Mouse (Mus musculus): ENCODE measurements around the gene Rasd1. TPM values are rescaled to one million over a fixed set of nuclear protein-coding genes. Genes with fewer than 3 reads are reported as not detected.
A peak's percentile ranks its signal among the peaks of the same experiment; 100 is the strongest.

The Rasd1 gene
- polyA plus RNA-seq, 1 experiment from 2014 or later, result 1.3 TPM

DNA sequence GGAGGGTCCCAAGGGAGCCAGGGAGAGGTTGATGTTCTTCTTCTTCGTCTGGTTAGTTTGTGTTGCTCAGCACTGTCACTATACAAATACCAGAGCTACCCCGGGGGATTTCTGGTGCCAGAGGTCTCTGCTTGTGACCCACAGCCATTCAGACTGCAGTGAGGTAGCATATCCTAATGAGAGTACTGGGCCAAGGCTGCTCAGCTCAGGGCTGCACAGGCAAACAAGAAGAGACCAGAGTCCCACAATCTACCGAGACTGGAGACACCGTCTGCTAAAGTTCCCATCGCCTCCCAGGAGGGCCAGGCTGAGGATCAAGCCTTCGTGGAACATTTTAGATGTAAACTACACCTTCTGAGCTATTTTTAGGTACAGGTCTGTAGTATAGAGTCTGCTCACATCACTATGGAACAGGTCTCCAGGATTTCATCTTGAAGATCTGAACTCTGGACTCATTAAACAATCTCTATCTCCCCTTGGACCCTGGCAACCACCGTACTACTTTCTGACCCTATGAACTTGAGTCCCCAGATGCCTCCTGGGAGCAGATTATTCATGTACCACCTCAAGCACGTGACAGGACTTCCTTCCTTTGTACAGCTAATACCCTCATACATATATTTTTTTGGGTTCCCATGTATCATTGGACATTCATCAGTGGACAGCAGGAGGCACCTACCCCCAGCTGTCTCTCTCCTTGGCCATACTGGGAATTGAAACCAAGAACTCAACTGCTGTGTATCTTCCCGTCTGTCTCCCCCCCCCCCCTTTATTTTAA is 32.0 kb downstream of the Rasd1 start:
- DNase-seq (ENCODE audit: low spot score) (no peak), ATAC-seq (ENCODE audit: low FRiP score, low TSS enrichment) (no peak)
- TF ChIP-seq EP300 (optimal IDR thresholded peaks at IDR 0.05), result no peak
- TF ChIP-seq CTCF (IDR thresholded peaks at IDR 0.05; ENCODE audit: low read depth), result no peak
- 51% methylated on average over 9 of the region's 9 CpGs for WGBS
- Histone ChIP-seq H3K27me3 (ENCODE audit: control insufficient read depth, insufficient read depth, low read length) (no peaks in the 10 kb centered on the region), H3K9ac (ENCODE audit: low read length) (no peak overlapping the region), H3K4me2 (replicated peaks; ENCODE audit: low read depth) (no peak overlapping the region), H3K4me3 (ENCODE audit: low read depth, low read length) (no peak overlapping the region), H3K27ac (replicated peaks) (no peak overlapping the region), H3K9me3 (ENCODE audit: control insufficient read depth, low read length) (no peaks in the 10 kb centered on the region), H3K4me1 (replicated peaks; ENCODE audit: control insufficient read depth, insufficient read depth) (no peaks in the 10 kb centered on the region), H3K36me3 (ENCODE audit: control insufficient read depth, insufficient read depth, low read length) (no peaks in the 10 kb centered on the region)

DNA sequence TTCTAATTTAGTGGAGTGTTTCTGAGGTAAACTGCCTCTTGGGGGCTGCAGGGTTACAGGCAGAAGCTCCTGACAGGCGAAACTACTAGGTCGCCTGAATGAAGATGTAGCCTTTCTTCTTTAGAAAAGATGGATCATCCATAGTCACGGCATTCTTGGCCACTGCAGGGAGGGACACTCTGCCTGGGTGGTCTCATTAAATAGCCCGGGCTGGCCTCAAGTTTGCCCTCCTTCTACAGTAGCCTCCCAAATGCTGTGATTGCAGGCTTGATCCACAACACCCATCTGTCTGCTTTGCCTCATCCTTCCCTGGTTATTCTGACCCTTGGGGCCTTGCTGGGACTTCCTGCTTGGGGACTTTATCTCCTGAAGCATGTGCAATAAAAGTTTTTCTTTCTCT is 34.7 kb downstream of the Rasd1 start:
- DNase-seq (ENCODE audit: low spot score), result no peak
- WGBS, result 52% methylated on average over 4 of the region's 4 CpGs
- no peak overlapping the region for H3K4me2 ChIP-seq (replicated peaks; ENCODE audit: low read depth)
- no peak overlapping the region for H3K9ac ChIP-seq (ENCODE audit: low read length)
- H3K4me1 ChIP-seq (replicated peaks; ENCODE audit: control insufficient read depth, insufficient read depth), result no peaks in the 10 kb centered on the region
- no peak overlapping the region for H3K27ac ChIP-seq (replicated peaks)
- no peaks in the 10 kb centered on the region for H3K27me3 ChIP-seq (ENCODE audit: control insufficient read depth, insufficient read depth, low read length)
- no peaks in the 10 kb centered on the region for H3K36me3 ChIP-seq (ENCODE audit: control insufficient read depth, insufficient read depth, low read length)
- no peak overlapping the region for H3K4me3 ChIP-seq (ENCODE audit: low read depth, low read length)
- TF ChIP-seq CTCF (IDR thresholded peaks at IDR 0.05; ENCODE audit: low read depth) (no peak), EP300 (optimal IDR thresholded peaks at IDR 0.05) (no peak)
- ATAC-seq (ENCODE audit: low FRiP score, low TSS enrichment), result no peak
- no peaks in the 10 kb centered on the region for H3K9me3 ChIP-seq (ENCODE audit: control insufficient read depth, low read length)

DNA sequence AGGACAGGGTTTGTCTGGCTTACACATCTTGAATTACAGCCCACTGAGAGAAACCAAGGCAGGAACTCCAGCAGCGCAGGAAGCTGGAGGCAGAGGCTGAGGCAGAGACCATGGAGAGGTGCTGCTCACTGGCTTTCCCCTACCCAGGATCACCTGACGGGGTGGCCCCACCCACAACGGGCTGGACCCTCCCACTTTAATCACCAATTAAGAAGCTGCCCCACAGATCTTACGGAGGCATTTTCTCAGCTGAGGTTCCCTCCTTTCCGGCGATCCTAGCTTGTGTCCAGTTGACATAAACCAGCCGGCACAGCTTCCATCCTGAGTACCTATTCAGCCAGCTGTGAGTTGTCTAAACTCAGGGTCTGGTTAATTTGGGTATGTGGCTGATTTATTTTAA is 43.5 kb downstream of the Rasd1 start:
- TF ChIP-seq CTCF (IDR thresholded peaks at IDR 0.05; ENCODE audit: low read depth), result no peak
- TF ChIP-seq EP300 (optimal IDR thresholded peaks at IDR 0.05), result no peak
- WGBS, result 26% methylated on average over 7 of the region's 7 CpGs
- Histone ChIP-seq H3K9ac (ENCODE audit: low read length) (peak overlapping the region; percentile 23; the same call in 1 of the 2 replicates), H3K9me3 (ENCODE audit: control insufficient read depth, low read length) (no peaks in the 10 kb centered on the region), H3K4me3 (ENCODE audit: low read depth, low read length) (peak overlapping the region; percentile 15; the same call in 1 of the 2 replicates), H3K36me3 (ENCODE audit: control insufficient read depth, insufficient read depth, low read length) (no peaks in the 10 kb centered on the region), H3K27ac (replicated peaks) (no peak overlapping the region), H3K4me1 (replicated peaks; ENCODE audit: control insufficient read depth, insufficient read depth) (no peaks in the 10 kb centered on the region), H3K4me2 (replicated peaks; ENCODE audit: low read depth) (peak overlapping the region; percentile 38), H3K27me3 (ENCODE audit: control insufficient read depth, insufficient read depth, low read length) (no peaks in the 10 kb centered on the region)
- peak; percentile 74 for DNase-seq (ENCODE audit: low spot score)
- peak; percentile 80 for ATAC-seq (ENCODE audit: low FRiP score, low TSS enrichment)

DNA sequence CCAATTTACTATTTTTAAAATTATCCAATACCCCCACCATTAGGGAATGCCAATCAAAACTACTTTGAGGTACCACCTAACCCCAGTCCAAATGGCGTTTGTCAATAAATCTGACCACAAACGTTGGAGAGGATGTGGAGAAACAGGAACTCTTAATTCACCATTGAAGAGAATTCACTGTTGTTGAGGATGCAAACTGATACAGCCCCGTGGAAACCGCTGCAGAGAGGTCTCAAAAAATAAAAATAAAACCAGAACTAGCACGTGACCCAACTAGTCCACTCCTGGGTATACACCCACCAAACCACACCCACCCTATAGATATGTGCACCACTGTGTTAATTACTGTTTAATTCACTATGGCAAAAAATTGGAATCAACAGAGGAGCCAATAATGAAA is 44.4 kb downstream of the Rasd1 start:
- Histone ChIP-seq H3K9ac (ENCODE audit: low read length) (no peak overlapping the region), H3K27ac (replicated peaks) (no peak overlapping the region), H3K4me1 (replicated peaks; ENCODE audit: control insufficient read depth, insufficient read depth) (no peaks in the 10 kb centered on the region), H3K36me3 (ENCODE audit: control insufficient read depth, insufficient read depth, low read length) (no peaks in the 10 kb centered on the region), H3K4me3 (ENCODE audit: low read depth, low read length) (no peak overlapping the region), H3K4me2 (replicated peaks; ENCODE audit: low read depth) (no peak overlapping the region), H3K27me3 (ENCODE audit: control insufficient read depth, insufficient read depth, low read length) (no peaks in the 10 kb centered on the region), H3K9me3 (ENCODE audit: control insufficient read depth, low read length) (no peaks in the 10 kb centered on the region)
- DNase-seq (ENCODE audit: low spot score) (no peak), ATAC-seq (ENCODE audit: low FRiP score, low TSS enrichment) (no peak)
- TF ChIP-seq EP300 (optimal IDR thresholded peaks at IDR 0.05) (no peak), CTCF (IDR thresholded peaks at IDR 0.05; ENCODE audit: low read depth) (no peak)
- WGBS, result 62% methylated on average over 5 of the region's 5 CpGs

DNA sequence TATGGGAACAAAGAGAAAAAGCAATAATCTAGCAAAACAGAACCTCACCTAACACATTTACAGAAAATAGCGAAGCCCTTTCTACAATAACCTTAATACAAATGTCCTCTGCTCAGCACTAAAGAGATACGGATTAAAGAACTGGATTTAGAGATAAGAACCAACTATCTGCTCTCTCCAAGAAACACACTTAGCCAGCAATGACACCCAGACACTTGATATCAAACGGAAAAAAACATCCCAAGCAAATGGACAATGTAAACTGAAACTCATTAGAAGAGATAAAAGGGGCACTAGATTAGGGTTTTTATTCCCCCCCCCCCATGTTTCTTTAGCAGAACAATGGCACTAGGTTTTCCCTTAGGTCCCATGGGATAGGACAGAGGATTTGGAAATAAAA is 45.3 kb downstream of the Rasd1 start:
- H3K4me1 ChIP-seq (replicated peaks; ENCODE audit: control insufficient read depth, insufficient read depth), result no peaks in the 10 kb centered on the region
- H3K9ac ChIP-seq (ENCODE audit: low read length), result no peak overlapping the region
- H3K4me3 ChIP-seq (ENCODE audit: low read depth, low read length), result no peak overlapping the region
- WGBS, result 62% methylated on average over 3 of the region's 3 CpGs
- TF ChIP-seq CTCF (IDR thresholded peaks at IDR 0.05; ENCODE audit: low read depth) (no peak), EP300 (optimal IDR thresholded peaks at IDR 0.05) (no peak)
- DNase-seq (ENCODE audit: low spot score) (no peak), ATAC-seq (ENCODE audit: low FRiP score, low TSS enrichment) (no peak)
- no peak overlapping the region for H3K4me2 ChIP-seq (replicated peaks; ENCODE audit: low read depth)
- no peaks in the 10 kb centered on the region for H3K36me3 ChIP-seq (ENCODE audit: control insufficient read depth, insufficient read depth, low read length)
- H3K27me3 ChIP-seq (ENCODE audit: control insufficient read depth, insufficient read depth, low read length), result no peaks in the 10 kb centered on the region
- H3K9me3 ChIP-seq (ENCODE audit: control insufficient read depth, low read length), result no peaks in the 10 kb centered on the region
- H3K27ac ChIP-seq (replicated peaks), result no peak overlapping the region

DNA sequence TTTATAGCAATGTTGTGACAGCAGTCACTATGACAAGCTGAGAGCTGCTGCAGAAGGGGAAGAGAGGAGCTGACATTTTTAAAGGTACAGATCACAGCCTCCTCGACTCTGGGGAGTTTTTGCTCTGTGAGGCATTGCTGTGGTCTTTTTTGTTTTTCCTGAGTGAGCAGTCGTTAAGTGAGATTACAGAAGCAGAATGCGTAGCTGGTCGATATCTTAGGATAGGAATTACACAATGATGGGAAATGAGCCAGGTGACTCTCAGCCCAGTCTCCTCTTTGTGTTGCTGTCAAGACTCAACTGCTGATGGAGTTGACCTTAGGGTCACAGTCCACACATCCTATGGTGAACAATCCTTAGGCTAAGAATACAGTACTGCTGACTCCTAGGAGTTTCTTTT is 46.7 kb downstream of the Rasd1 start:
- no peak for TF ChIP-seq CTCF (IDR thresholded peaks at IDR 0.05; ENCODE audit: low read depth)
- TF ChIP-seq EP300 (optimal IDR thresholded peaks at IDR 0.05), result no peak
- WGBS, result 12% methylated on average over 4 of the region's 4 CpGs
- Histone ChIP-seq H3K9me3 (ENCODE audit: control insufficient read depth, low read length) (no peaks in the 10 kb centered on the region), H3K27me3 (ENCODE audit: control insufficient read depth, insufficient read depth, low read length) (no peaks in the 10 kb centered on the region), H3K36me3 (ENCODE audit: control insufficient read depth, insufficient read depth, low read length) (no peaks in the 10 kb centered on the region), H3K4me3 (ENCODE audit: low read depth, low read length) (no peak overlapping the region), H3K27ac (replicated peaks) (no peak overlapping the region), H3K9ac (ENCODE audit: low read length) (no peak overlapping the region), H3K4me2 (replicated peaks; ENCODE audit: low read depth) (no peak overlapping the region), H3K4me1 (replicated peaks; ENCODE audit: control insufficient read depth, insufficient read depth) (no peaks in the 10 kb centered on the region)
- DNase-seq (ENCODE audit: low spot score) (no peak), ATAC-seq (ENCODE audit: low FRiP score, low TSS enrichment) (no peak)

Measured in stomach, postnatal 0 days (tissue).